Mouse (Mus musculus) thymus, adult 2 months (tissue): ENCODE results near the gene Bahd1.

Experiments used
- CTCF ChIP-seq: fragments of 200-500 bp; IDR thresholded peaks from 2 replicates; pipeline ENCODE4 v1.5.1; 2012; ENCODE audit warnings: mild to moderate bottlenecking, control low read depth, low read length, moderate library complexity, borderline replicate concordance; ENCODE audit not compliant: control insufficient read depth, poor library complexity, insufficient read depth; ENCODE audit errors: extremely low read depth
- POLR2A ChIP-seq: fragments of 200-500 bp; IDR thresholded peaks from 2 replicates; pipeline ENCODE4 v1.6.1; 2012; ENCODE audit warnings: mild to moderate bottlenecking, low read length, control low read depth, moderate library complexity; ENCODE audit not compliant: control insufficient read depth, poor library complexity, insufficient read depth; ENCODE audit errors: extremely low read depth

DNA sequence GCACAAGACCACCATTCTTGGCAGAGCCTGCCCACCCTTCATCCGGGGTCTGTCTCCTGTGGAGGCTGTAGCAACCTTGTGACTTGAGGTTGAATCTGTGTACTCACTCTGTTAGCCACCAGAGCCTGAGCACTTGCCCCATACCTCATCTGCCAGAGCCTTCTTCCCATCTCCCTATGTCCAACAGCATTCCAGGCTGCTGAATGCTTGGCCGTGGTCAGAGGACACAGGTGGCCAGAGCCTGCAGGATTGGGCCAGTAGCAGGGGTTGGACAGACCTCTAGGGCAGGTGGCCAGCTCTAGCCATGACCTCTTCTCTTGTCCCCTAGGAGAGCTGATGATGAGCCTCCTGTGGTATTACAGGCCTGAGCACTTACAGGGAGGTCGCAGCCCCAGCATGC lies 20.3 kb downstream of the Bahd1 start:
- TF ChIP-seq CTCF: no peak
- no peak for TF ChIP-seq POLR2A
